Mouse (Mus musculus) midbrain, postnatal 0 days (tissue): ENCODE results near the gene Anapc1. TPM values are rescaled to one million over a fixed set of nuclear protein-coding genes. Genes with fewer than 3 reads are reported as not detected.

Experiments
- ATAC-seq: fragments of 200-750 bp; cut with Nextera tagmentation; 2 replicates; pipeline ENCODE4 v1.8.0; 2017; ENCODE audit warnings: moderate number of reproducible peaks, mild to moderate bottlenecking, moderate TSS enrichment, moderate library complexity; ENCODE audit not compliant: low FRiP score
- DNase-seq: peaks from one replicate; pipeline ENCODE4 v3.0.0-alpha.2; 2015; ENCODE audit warnings: low spot score
- H3K27ac ChIP-seq: fragments of 300-500 bp; sonication (generic); 2 replicates; pipeline ENCODE4 v1.5.1; 2014; ENCODE audit warnings: low read depth, mild to moderate bottlenecking, low read length, mixed read lengths
- H3K27me3 ChIP-seq: fragments of 300-500 bp; sonication (generic); 2 replicates; pipeline ENCODE4 v1.6.1; 2014; ENCODE audit warnings: low read length, control low read depth, mixed read lengths; ENCODE audit not compliant: insufficient read depth
- H3K36me3 ChIP-seq: fragments of 300-500 bp; sonication (generic); 2 replicates; pipeline ENCODE4 v1.6.1; 2014; ENCODE audit warnings: low read length, control low read depth, mixed read lengths; ENCODE audit not compliant: insufficient read depth
- H3K4me1 ChIP-seq: fragments of 300-500 bp; sonication (generic); 2 replicates; pipeline ENCODE4 v1.6.1; 2014; ENCODE audit warnings: mild to moderate bottlenecking, control low read depth, antibody characterized with exemption, low read length, mixed read lengths; ENCODE audit not compliant: insufficient read depth
- H3K4me2 ChIP-seq: fragments of 300-500 bp; sonication (generic); 2 replicates; pipeline ENCODE4 v1.6.1; 2014; ENCODE audit warnings: low read depth, mild to moderate bottlenecking, low read length, mixed read lengths; ENCODE audit not compliant: poor library complexity, severe bottlenecking
- H3K4me3 ChIP-seq: fragments of 300-500 bp; sonication (generic); 2 replicates; pipeline ENCODE4 v1.5.1; 2014; ENCODE audit warnings: low read depth, mild to moderate bottlenecking, low read length, moderate library complexity
- H3K9ac ChIP-seq: fragments of 300-500 bp; sonication (generic); replicated peaks from 2 replicates; pipeline ENCODE4 v1.6.1; 2014; ENCODE audit warnings: mild to moderate bottlenecking, low read length, moderate library complexity, mixed read lengths; ENCODE audit not compliant: poor library complexity, severe bottlenecking
- H3K9me3 ChIP-seq: fragments of 300-500 bp; sonication (generic); 2 replicates; pipeline ENCODE4 v1.6.1; 2016; ENCODE audit warnings: low read length, control low read depth
- CTCF ChIP-seq: IDR thresholded peaks from 2 replicates; pipeline ENCODE4 v1.5.1; 2016; ENCODE audit warnings: antibody characterized with exemption, mild to moderate bottlenecking
- WGBS: fragments of 180-500 bp; shearing (Covaris S2); extraction: QIAGEN DNeasy Blood & Tissue Kit; methylation state at CpG from one replicate; pipeline ENCODE4 v1.1.7; 2014; 5-methylcytosine and 5-hydroxymethylcytosine counted together
- polyA plus RNA-seq: library from polyadenylated mRNA; unstranded; fragments of >200 nt; fragmentation: Nextera tagmentation; extraction: Ambion mirVana; gene quantifications from 2 replicates; pipeline ENCODE4 v1.2.1, GENCODE M21; 2015
- total RNA-seq: library from RNA; depleted of rRNA; stranded (reverse); fragments of >200 nt; gene quantifications from 2 replicates; pipeline ENCODE4 v1.2.3, GENCODE M21; 2014

Gene Anapc1
- total and polyA plus RNA-seq, 2 experiments from 2014 or later: 25.3 to 65.2 TPM

GRCm38 (mm10) chr2:128714724-128715241 is 27.6 kb upstream of the Anapc1 start:
- ATAC-seq (no peak), DNase-seq (no peak)
- H3K9ac ChIP-seq: no peak overlapping the region
- H3K27me3 ChIP-seq: no peaks in the 10 kb centered on the region
- no peaks in the 10 kb centered on the region for H3K36me3 ChIP-seq
- no peak overlapping the region for H3K27ac ChIP-seq
- no peaks in the 10 kb centered on the region for H3K9me3 ChIP-seq
- no peaks in the 10 kb centered on the region for H3K4me1 ChIP-seq
- TF ChIP-seq CTCF: no peak
- no peak overlapping the region for H3K4me2 ChIP-seq
- no peak overlapping the region for H3K4me3 ChIP-seq
- 80% methylated on average over 7 of the region's 7 CpGs for WGBS

- 70% methylated on average over 5 of the region's 5 CpGs for WGBS
Measured at GRCm38 (mm10) chr2:128713548-128714003, 26.4 kb upstream of the Anapc1 start.

GRCm38 (mm10) chr2:128712940-128713339 is 25.7 kb upstream of the Anapc1 start:
- DNase-seq: no peak
- no peak overlapping the region for H3K9ac ChIP-seq
- no peaks in the 10 kb centered on the region for H3K36me3 ChIP-seq
- WGBS: 84% methylated on average over 6 of the region's 6 CpGs
- no peak overlapping the region for H3K27ac ChIP-seq
- H3K4me2 ChIP-seq: no peak overlapping the region
- H3K4me1 ChIP-seq: no peaks in the 10 kb centered on the region
- no peaks in the 10 kb centered on the region for H3K27me3 ChIP-seq
- ATAC-seq: no peak
- no peaks in the 10 kb centered on the region for H3K9me3 ChIP-seq
- no peak overlapping the region for H3K4me3 ChIP-seq
- no peak for TF ChIP-seq CTCF

More at GRCm38 (mm10) chr2:128713548-128714003, 26.4 kb upstream of the Anapc1 start:
- Histone ChIP-seq H3K9me3 (no peaks in the 10 kb centered on the region), H3K9ac (no peak overlapping the region), H3K4me3 (no peak overlapping the region), H3K27ac (no peak overlapping the region), H3K4me1 (no peaks in the 10 kb centered on the region), H3K4me2 (no peak overlapping the region), H3K36me3 (no peaks in the 10 kb centered on the region), H3K27me3 (no peaks in the 10 kb centered on the region)
- no peak for TF ChIP-seq CTCF
- peak; percentile 48 for DNase-seq
- ATAC-seq: no peak

GRCm38 (mm10) chr2:128710609-128711008 is 23.4 kb upstream of the Anapc1 start:
- Histone ChIP-seq H3K27me3 (no peaks in the 10 kb centered on the region), H3K9ac (no peak overlapping the region), H3K27ac (no peak overlapping the region), H3K9me3 (no peaks in the 10 kb centered on the region), H3K4me3 (no peak overlapping the region), H3K4me1 (no peaks in the 10 kb centered on the region), H3K4me2 (no peak overlapping the region), H3K36me3 (no peaks in the 10 kb centered on the region)
- ATAC-seq: no peak
- 82% methylated on average over 6 of the region's 6 CpGs for WGBS
- no peak for DNase-seq
- TF ChIP-seq CTCF: no peak

GRCm38 (mm10) chr2:128709264-128709663 is 22.1 kb upstream of the Anapc1 start:
- no peak for TF ChIP-seq CTCF
- Histone ChIP-seq H3K27ac (0 out of 2 replicates have a peak overlapping the region, but pooled peaks have one; percentile 1), H3K9me3 (no peaks in the 10 kb centered on the region), H3K4me2 (no peak overlapping the region), H3K4me3 (no peak overlapping the region), H3K36me3 (no peaks in the 10 kb centered on the region), H3K9ac (no peak overlapping the region), H3K4me1 (no peaks in the 10 kb centered on the region), H3K27me3 (no peaks in the 10 kb centered on the region)
- ATAC-seq: no peak
- WGBS: 41% methylated on average over 6 of the region's 6 CpGs
- no peak for DNase-seq

GRCm38 (mm10) chr2:128704474-128704873 is 17.3 kb upstream of the Anapc1 start:
- no peak for DNase-seq
- no peak overlapping the region for H3K27ac ChIP-seq
- H3K27me3 ChIP-seq: no peaks in the 10 kb centered on the region
- no peaks in the 10 kb centered on the region for H3K36me3 ChIP-seq
- TF ChIP-seq CTCF: no peak
- H3K9ac ChIP-seq: no peak overlapping the region
- H3K4me2 ChIP-seq: no peak overlapping the region
- no peak for ATAC-seq
- no peaks in the 10 kb centered on the region for H3K4me1 ChIP-seq
- H3K9me3 ChIP-seq: no peaks in the 10 kb centered on the region
- H3K4me3 ChIP-seq: no peak overlapping the region
- WGBS: 83% methylated on average over 3 of the region's 3 CpGs
